Mouse (Mus musculus) embryonic fibroblast, embryonic 13.5 days (primary cell): ENCODE results near the gene Itgb5.

Experiments
- CTCF ChIP-seq: IDR thresholded peaks from 2 replicates; pipeline ENCODE4 v1.5.1; 2011; ENCODE audit warnings: mild to moderate bottlenecking, control low read depth, low read length, moderate library complexity, borderline replicate concordance; ENCODE audit not compliant: insufficient read depth
- POLR2A ChIP-seq: IDR thresholded peaks from 2 replicates; pipeline ENCODE4 v1.6.1; 2011; ENCODE audit warnings: low read depth, mild to moderate bottlenecking, control low read depth, low read length, moderate library complexity

GRCm38 (mm10) chr16:33828496-33828895 lies 969 bp upstream of the Itgb5 start:
- TF ChIP-seq CTCF: no peak
- TF ChIP-seq POLR2A: no peak
